Mouse (Mus musculus): ENCODE data around the gene Col19a1. TPM values are rescaled to one million over a fixed set of nuclear protein-coding genes. Genes with fewer than 3 reads are reported as not detected.

Col19a1 gene
- polyA plus RNA-seq, 1 experiment = 3.3 TPM

- H3K4me1 ChIP-seq (ENCODE audit: control insufficient read depth, insufficient read depth, low read length) = no peaks in the 10 kb centered on the region; the same call in 1 of the 2 replicates
- H3K27me3 ChIP-seq (ENCODE audit: control insufficient read depth, insufficient read depth, low read length) = no peaks in the 10 kb centered on the region
- H3K27ac ChIP-seq (ENCODE audit: insufficient read depth, low read length) = no peak overlapping the region
- no peak for TF ChIP-seq POLR2A (IDR thresholded peaks at IDR 0.05; ENCODE audit: borderline replicate concordance, insufficient read depth, low read length)
- no peak for TF ChIP-seq CTCF (IDR thresholded peaks at IDR 0.05; ENCODE audit: borderline replicate concordance, insufficient read depth, low read depth, low read length)
- no peak overlapping the region for H3K4me3 ChIP-seq (replicated peaks; ENCODE audit: insufficient read depth, low read depth, low read length)
- DNase-seq = peak in 1 of 2 experiments; percentile 22
- 58% methylated on average over 4 of the region's 4 CpGs for WGBS
These were observed 214.6 kb downstream of the Col19a1 start for GRCm38 (mm10) chr1:24372471-24373258.

- peak; percentile 45; the same call in 1 of the 2 replicates for TF ChIP-seq CTCF (IDR thresholded peaks at IDR 0.05; ENCODE audit: borderline replicate concordance, insufficient read depth, low read depth, low read length)
- TF ChIP-seq POLR2A (IDR thresholded peaks at IDR 0.05; ENCODE audit: borderline replicate concordance, insufficient read depth, low read length) = no peak
- no peaks in the 10 kb centered on the region for H3K4me1 ChIP-seq (ENCODE audit: control insufficient read depth, insufficient read depth, low read length)
- peak; percentile 28 for DNase-seq
- no peak overlapping the region for H3K4me3 ChIP-seq (replicated peaks; ENCODE audit: insufficient read depth, low read depth, low read length)
- no peaks in the 10 kb centered on the region for H3K27me3 ChIP-seq (ENCODE audit: control insufficient read depth, insufficient read depth, low read length)
- no peak overlapping the region for H3K27ac ChIP-seq (ENCODE audit: insufficient read depth, low read length)
- 53% methylated on average over 19 of the region's 19 CpGs for WGBS
These were observed 219.4 kb downstream of the Col19a1 start for GRCm38 (mm10) chr1:24367570-24368517.

GRCm38 (mm10) chr1:24364775-24365174 lies 222.5 kb downstream of the Col19a1 start:
- Histone ChIP-seq H3K27ac (ENCODE audit: insufficient read depth, low read length) (no peak overlapping the region), H3K4me1 (ENCODE audit: control insufficient read depth, insufficient read depth, low read length) (no peaks in the 10 kb centered on the region), H3K27me3 (ENCODE audit: control insufficient read depth, insufficient read depth, low read length) (no peaks in the 10 kb centered on the region), H3K4me3 (replicated peaks; ENCODE audit: insufficient read depth, low read depth, low read length) (no peak overlapping the region)
- TF ChIP-seq CTCF (IDR thresholded peaks at IDR 0.05; ENCODE audit: borderline replicate concordance, insufficient read depth, low read depth, low read length) (no peak), POLR2A (IDR thresholded peaks at IDR 0.05; ENCODE audit: borderline replicate concordance, insufficient read depth, low read length) (no peak)
- 89% methylated on average over 7 of the region's 7 CpGs for WGBS
- DNase-seq = no peak

- WGBS = 30% methylated on average over 13 of the region's 13 CpGs
- TF ChIP-seq CTCF (IDR thresholded peaks at IDR 0.05; ENCODE audit: borderline replicate concordance, insufficient read depth, low read depth, low read length) = no peak
- TF ChIP-seq POLR2A (IDR thresholded peaks at IDR 0.05; ENCODE audit: borderline replicate concordance, insufficient read depth, low read length) = no peak
These were observed 225.2 kb downstream of the Col19a1 start for GRCm38 (mm10) chr1:24361990-24362635.

GRCm38 (mm10) chr1:24349462-24350217 lies 237.6 kb downstream of the Col19a1 start:
- Histone ChIP-seq H3K4me1 (ENCODE audit: control insufficient read depth, insufficient read depth, low read length) (no peaks in the 10 kb centered on the region), H3K4me3 (replicated peaks; ENCODE audit: insufficient read depth, low read depth, low read length) (no peak overlapping the region), H3K27ac (ENCODE audit: insufficient read depth, low read length) (no peak overlapping the region), H3K27me3 (ENCODE audit: control insufficient read depth, insufficient read depth, low read length) (no peaks in the 10 kb centered on the region)
- WGBS = 76% methylated on average over 13 of the region's 13 CpGs
- TF ChIP-seq CTCF (IDR thresholded peaks at IDR 0.05; ENCODE audit: borderline replicate concordance, insufficient read depth, low read depth, low read length) (no peak), POLR2A (IDR thresholded peaks at IDR 0.05; ENCODE audit: borderline replicate concordance, insufficient read depth, low read length) (no peak)
- DNase-seq = no peak

More at GRCm38 (mm10) chr1:24361990-24362635, 225.2 kb downstream of the Col19a1 start:
- H3K4me1 ChIP-seq (ENCODE audit: control insufficient read depth, insufficient read depth, low read length) = no peaks in the 10 kb centered on the region
- no peak overlapping the region for H3K4me3 ChIP-seq (replicated peaks; ENCODE audit: insufficient read depth, low read depth, low read length)
- peak in 1 of 2 experiments; percentile 71 for DNase-seq
- H3K27ac ChIP-seq (ENCODE audit: insufficient read depth, low read length) = no peak overlapping the region
- no peaks in the 10 kb centered on the region for H3K27me3 ChIP-seq (ENCODE audit: control insufficient read depth, insufficient read depth, low read length)

GRCm38 (mm10) chr1:24347621-24348160 lies 239.6 kb downstream of the Col19a1 start:
- no peak for DNase-seq
- TF ChIP-seq CTCF (IDR thresholded peaks at IDR 0.05; ENCODE audit: borderline replicate concordance, insufficient read depth, low read depth, low read length) (no peak), POLR2A (IDR thresholded peaks at IDR 0.05; ENCODE audit: borderline replicate concordance, insufficient read depth, low read length) (no peak)

More at GRCm38 (mm10) chr1:24347621-24348160, 239.6 kb downstream of the Col19a1 start:
- Histone ChIP-seq H3K27ac (ENCODE audit: insufficient read depth, low read length) (no peak overlapping the region), H3K4me1 (ENCODE audit: control insufficient read depth, insufficient read depth, low read length) (no peaks in the 10 kb centered on the region), H3K27me3 (ENCODE audit: control insufficient read depth, insufficient read depth, low read length) (no peaks in the 10 kb centered on the region), H3K4me3 (replicated peaks; ENCODE audit: insufficient read depth, low read depth, low read length) (no peak overlapping the region)
- 69% methylated on average over 5 of the region's 5 CpGs for WGBS
